Mouse (Mus musculus) neural tube, embryonic 13.5 days (tissue): ENCODE measurements around the gene Dusp19. TPM values are rescaled to one million over a fixed set of nuclear protein-coding genes. Genes with fewer than 3 reads are reported as not detected.

Experiments used
- ATAC-seq: fragments of 200-750 bp; cut with Nextera tagmentation; 2 replicates; pipeline ENCODE4 v1.8.0; 2017; ENCODE audit warnings: low read depth, mild to moderate bottlenecking, moderate TSS enrichment, moderate library complexity
- H3K27ac ChIP-seq: fragments of 300-500 bp; sonication (generic); replicated peaks from 2 replicates; pipeline ENCODE4 v1.5.1; 2015; ENCODE audit warnings: moderate library complexity, mild to moderate bottlenecking, inconsistent platforms
- H3K27me3 ChIP-seq: fragments of 300-500 bp; sonication (generic); 2 replicates; pipeline ENCODE4 v1.6.1; 2015; ENCODE audit warnings: mild to moderate bottlenecking, inconsistent platforms
- H3K36me3 ChIP-seq: fragments of 300-500 bp; sonication (generic); 2 replicates; pipeline ENCODE4 v1.6.1; 2015; ENCODE audit warnings: mild to moderate bottlenecking, inconsistent platforms
- H3K4me1 ChIP-seq: fragments of 300-500 bp; sonication (generic); replicated peaks from 2 replicates; pipeline ENCODE4 v1.6.1; 2015; ENCODE audit warnings: inconsistent platforms
- H3K4me2 ChIP-seq: fragments of 300-500 bp; sonication (generic); 2 replicates; pipeline ENCODE4 v1.6.1; 2015; ENCODE audit warnings: inconsistent platforms, mild to moderate bottlenecking, moderate library complexity
- H3K4me3 ChIP-seq: fragments of 300-500 bp; sonication (generic); 2 replicates; pipeline ENCODE4 v1.5.1; 2015; ENCODE audit warnings: mild to moderate bottlenecking, inconsistent platforms
- H3K9ac ChIP-seq: fragments of 300-500 bp; sonication (generic); 2 replicates; pipeline ENCODE4 v1.6.1; 2015; ENCODE audit warnings: moderate library complexity, mild to moderate bottlenecking, inconsistent platforms
- H3K9me3 ChIP-seq: fragments of 300-500 bp; sonication (generic); 2 replicates; pipeline ENCODE4 v1.6.1; 2016; ENCODE audit warnings: inconsistent platforms
- WGBS: fragments of 180-500 bp; shearing (Covaris S2); methylation state at CpG from one replicate; pipeline ENCODE4 v1.1.7; 2015; 5-methylcytosine and 5-hydroxymethylcytosine counted together
- polyA plus RNA-seq: library from polyadenylated mRNA; unstranded; fragments of >200 nt; fragmentation: Nextera tagmentation; extraction: Ambion mirVana; gene quantifications from 2 replicates; pipeline ENCODE4 v1.2.1, GENCODE M21; 2015

Dusp19 gene
- polyA plus RNA-seq, 1 experiment from 2014 or later: 16.2 TPM

GRCm38 (mm10) chr2:80600611-80601010, 16.2 kb upstream of the Dusp19 start:
- Histone ChIP-seq H3K4me3 (no peak overlapping the region), H3K9ac (no peak overlapping the region), H3K27ac (no peak overlapping the region), H3K4me2 (no peak overlapping the region), H3K9me3 (no peaks in the 10 kb centered on the region), H3K4me1 (no peaks in the 10 kb centered on the region), H3K36me3 (no peaks in the 10 kb centered on the region), H3K27me3 (no peaks in the 10 kb centered on the region)
- no peak for ATAC-seq

DNA sequence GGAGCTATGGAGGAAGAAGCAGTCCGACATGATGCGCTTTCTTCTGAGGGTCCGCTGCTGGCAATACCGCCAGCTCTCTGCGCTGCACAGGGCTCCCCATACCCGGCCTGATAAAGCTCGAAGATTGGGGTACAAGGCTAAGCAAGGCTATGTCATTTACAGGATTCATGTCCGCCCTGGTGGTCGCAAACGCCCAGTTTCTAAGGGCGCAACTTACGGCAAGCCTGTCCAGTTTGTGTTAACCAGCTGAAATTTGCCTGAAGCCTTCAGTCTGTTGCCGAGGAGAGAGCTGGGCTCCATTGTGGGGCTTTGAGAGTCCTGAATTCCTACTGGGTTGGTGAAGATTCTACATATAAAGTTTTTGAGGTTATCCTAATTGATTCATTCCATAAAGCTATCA, 14.1 kb upstream of the Dusp19 start:
- H3K4me3 ChIP-seq: no peak overlapping the region
- H3K9ac ChIP-seq: no peak overlapping the region
- no peaks in the 10 kb centered on the region for H3K27me3 ChIP-seq
- no peaks in the 10 kb centered on the region for H3K36me3 ChIP-seq
- ATAC-seq: no peak
- no peak overlapping the region for H3K4me2 ChIP-seq
- no peak overlapping the region for H3K27ac ChIP-seq
- H3K4me1 ChIP-seq: no peaks in the 10 kb centered on the region
- WGBS: 87% methylated on average over 13 of the region's 13 CpGs
- H3K9me3 ChIP-seq: no peaks in the 10 kb centered on the region

DNA sequence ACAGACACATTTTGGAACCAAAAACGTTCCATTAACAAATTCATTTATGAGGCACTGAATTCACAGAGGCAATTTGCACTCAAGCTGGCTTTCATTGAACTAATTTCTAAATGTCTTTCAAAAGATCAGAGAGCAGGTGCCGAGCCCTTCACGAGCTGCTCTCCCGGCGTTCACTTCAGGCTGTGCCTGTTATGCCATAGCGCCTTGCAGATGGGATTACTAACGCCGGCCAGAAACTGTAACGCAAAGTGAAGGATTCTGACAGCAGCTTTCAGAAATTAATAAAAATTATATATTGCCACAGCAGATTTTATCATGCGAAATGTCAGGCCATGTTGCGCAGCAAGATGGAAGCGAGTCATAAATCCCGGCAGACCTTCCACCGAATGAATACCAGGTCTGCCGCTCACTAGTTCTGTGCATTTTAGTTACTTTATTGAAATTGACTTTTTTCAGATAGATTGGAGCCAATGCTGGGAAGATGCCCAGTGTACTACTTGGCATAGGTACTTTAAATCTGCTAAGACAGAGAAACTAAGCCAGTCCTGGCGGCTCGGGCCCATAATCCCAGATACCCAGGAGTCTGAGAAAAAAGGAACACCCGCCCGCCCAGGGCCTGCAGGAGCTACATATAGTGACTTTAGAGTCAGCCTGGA, 12.9 kb upstream of the Dusp19 start:
- H3K4me3 ChIP-seq: no peak overlapping the region
- no peak overlapping the region for H3K27ac ChIP-seq
- H3K27me3 ChIP-seq: no peaks in the 10 kb centered on the region
- no peak for ATAC-seq
- H3K9ac ChIP-seq: no peak overlapping the region
- no peaks in the 10 kb centered on the region for H3K36me3 ChIP-seq
- H3K9me3 ChIP-seq: no peaks in the 10 kb centered on the region
- WGBS: 85% methylated on average over 19 of the region's 19 CpGs
- no peaks in the 10 kb centered on the region for H3K4me1 ChIP-seq
- no peak overlapping the region for H3K4me2 ChIP-seq

GRCm38 (mm10) chr2:80612286-80612685, 4.6 kb upstream of the Dusp19 start:
- no peaks in the 10 kb centered on the region for H3K9me3 ChIP-seq
- no peaks in the 10 kb centered on the region for H3K27me3 ChIP-seq
- no peak overlapping the region for H3K4me2 ChIP-seq
- 64% methylated on average over 1 of the region's 1 CpGs for WGBS
- no peak overlapping the region for H3K4me3 ChIP-seq
- H3K4me1 ChIP-seq: no peaks in the 10 kb centered on the region; the same call in 1 of the 2 replicates
- ATAC-seq: no peak
- H3K36me3 ChIP-seq: no peaks in the 10 kb centered on the region
- no peak overlapping the region for H3K9ac ChIP-seq
- no peak overlapping the region for H3K27ac ChIP-seq

DNA sequence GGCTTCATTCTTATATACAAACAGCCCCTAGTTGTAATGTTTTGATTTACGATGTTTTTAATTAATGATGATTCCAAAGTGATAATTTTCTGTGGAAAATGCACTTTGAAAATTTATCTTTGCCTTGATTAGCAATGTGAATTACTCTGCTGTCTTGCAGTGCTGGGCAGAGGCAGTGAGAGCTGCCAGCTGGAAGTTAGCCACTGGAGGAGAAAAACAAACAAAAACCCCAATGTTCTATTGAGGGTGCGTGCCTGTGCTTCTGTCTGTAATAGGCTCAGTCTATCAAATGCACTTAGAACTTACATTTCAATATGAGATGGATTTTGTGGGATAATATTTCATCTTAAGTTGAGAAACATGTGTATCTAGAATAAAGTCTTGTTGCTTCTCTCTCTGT, 4.0 kb upstream of the Dusp19 start:
- no peak for ATAC-seq
- 68% methylated on average over 2 of the region's 2 CpGs for WGBS
- no peaks in the 10 kb centered on the region for H3K9me3 ChIP-seq
- H3K9ac ChIP-seq: no peak overlapping the region
- no peak overlapping the region for H3K27ac ChIP-seq
- H3K36me3 ChIP-seq: no peaks in the 10 kb centered on the region
- peaks cover 5% of the 10 kb centered on the region for H3K4me1 ChIP-seq
- no peak overlapping the region for H3K4me2 ChIP-seq
- no peaks in the 10 kb centered on the region for H3K27me3 ChIP-seq
- H3K4me3 ChIP-seq: no peak overlapping the region

- Histone ChIP-seq H3K4me2 (no peak overlapping the region), H3K27me3 (no peaks in the 10 kb centered on the region), H3K9ac (no peak overlapping the region), H3K9me3 (no peaks in the 10 kb centered on the region), H3K4me3 (no peak overlapping the region), H3K27ac (no peak overlapping the region), H3K36me3 (peaks cover 22% of the 10 kb centered on the region), H3K4me1 (peaks cover 13% of the 10 kb centered on the region)
- no peak for ATAC-seq
- 89% methylated on average over 3 of the region's 3 CpGs for WGBS
These were observed 2.1 kb downstream of the Dusp19 start for GRCm38 (mm10) chr2:80618991-80619390.

DNA sequence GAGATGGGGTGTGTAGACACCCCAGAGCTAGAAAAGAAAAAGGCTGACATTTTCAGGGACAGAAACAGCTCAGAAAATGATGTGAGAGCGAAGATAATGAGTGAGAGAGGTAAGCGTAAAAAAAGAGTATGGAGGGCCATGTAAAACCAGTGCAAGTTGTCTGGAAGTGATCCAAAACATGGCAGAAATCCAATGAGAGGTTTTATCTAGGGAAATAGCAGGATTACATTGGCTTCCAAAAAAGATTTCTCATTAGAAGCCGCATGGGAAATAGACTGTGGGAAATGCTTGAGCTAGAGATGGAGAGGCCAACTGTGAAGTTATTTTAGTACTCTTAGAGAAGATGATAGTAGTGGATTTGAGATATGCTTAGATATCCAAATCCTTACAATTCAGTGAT, 5.1 kb downstream of the Dusp19 start:
- Histone ChIP-seq H3K9me3 (no peaks in the 10 kb centered on the region), H3K36me3 (peaks cover 43% of the 10 kb centered on the region), H3K27ac (no peak overlapping the region), H3K4me1 (peaks cover 13% of the 10 kb centered on the region), H3K4me3 (no peak overlapping the region), H3K4me2 (no peak overlapping the region), H3K9ac (no peak overlapping the region), H3K27me3 (no peaks in the 10 kb centered on the region)
- no peak for ATAC-seq
- 95% methylated on average over 3 of the region's 3 CpGs for WGBS

GRCm38 (mm10) chr2:80624523-80624922, 7.7 kb downstream of the Dusp19 start:
- no peak overlapping the region for H3K9ac ChIP-seq
- WGBS: 96% methylated on average over 4 of the region's 4 CpGs
- no peak overlapping the region for H3K4me2 ChIP-seq
- H3K4me3 ChIP-seq: no peak overlapping the region
- no peaks in the 10 kb centered on the region for H3K9me3 ChIP-seq
- no peaks in the 10 kb centered on the region for H3K4me1 ChIP-seq
- ATAC-seq: no peak
- peaks cover 49% of the 10 kb centered on the region for H3K36me3 ChIP-seq
- H3K27ac ChIP-seq: no peak overlapping the region
- H3K27me3 ChIP-seq: no peaks in the 10 kb centered on the region

- Histone ChIP-seq H3K9me3 (no peaks in the 10 kb centered on the region), H3K4me1 (no peaks in the 10 kb centered on the region), H3K9ac (no peak overlapping the region), H3K4me2 (no peak overlapping the region), H3K27ac (no peak overlapping the region), H3K4me3 (no peak overlapping the region), H3K36me3 (peaks cover under 1% of the 10 kb centered on the region; the same call in 1 of the 2 replicates), H3K27me3 (no peaks in the 10 kb centered on the region)
- WGBS: 94% methylated on average over 13 of the region's 13 CpGs
- ATAC-seq: no peak
These were observed 15.6 kb downstream of the Dusp19 start for GRCm38 (mm10) chr2:80632336-80633026.

GRCm38 (mm10) chr2:80638364-80639241, 21.8 kb downstream of the Dusp19 start:
- H3K27me3 ChIP-seq: no peaks in the 10 kb centered on the region
- under 1% methylated on average over 45 of the region's 45 CpGs for WGBS
- H3K9ac ChIP-seq: peak overlapping the region; percentile 83
- peaks cover 16% of the 10 kb centered on the region for H3K4me1 ChIP-seq
- H3K27ac ChIP-seq: peak overlapping the region; percentile 79
- peak; percentile 99 for ATAC-seq
- H3K4me2 ChIP-seq: peak overlapping the region; percentile 63
- H3K36me3 ChIP-seq: peaks cover 9% of the 10 kb centered on the region
- H3K4me3 ChIP-seq: peak overlapping the region; percentile 92
- no peaks in the 10 kb centered on the region for H3K9me3 ChIP-seq

DNA sequence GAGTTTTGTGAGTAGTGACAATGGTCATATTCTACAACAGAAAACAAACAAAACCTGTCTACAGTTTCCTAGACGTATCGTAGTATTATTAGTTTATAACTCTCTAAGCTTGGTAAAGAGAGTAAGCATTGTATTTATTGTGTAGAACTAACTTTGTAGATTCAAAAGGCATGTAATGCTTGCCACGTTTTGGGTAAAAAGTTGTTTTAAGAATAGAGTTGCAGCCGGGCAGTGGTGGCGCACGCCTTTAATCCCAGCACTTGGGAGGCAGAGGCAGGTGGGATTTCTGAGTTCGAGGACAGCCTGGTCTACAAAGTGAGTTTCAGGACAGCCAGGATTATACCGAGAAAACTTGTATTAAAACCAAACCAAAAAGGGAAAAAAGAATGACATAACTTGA, 22.6 kb downstream of the Dusp19 start:
- ATAC-seq: no peak
- Histone ChIP-seq H3K4me2 (peak overlapping the region; percentile 63), H3K27ac (no peak overlapping the region; the same call in 1 of the 2 replicates), H3K27me3 (no peaks in the 10 kb centered on the region), H3K4me1 (peaks cover 16% of the 10 kb centered on the region), H3K36me3 (peaks cover 17% of the 10 kb centered on the region), H3K9ac (peak overlapping the region; percentile 83), H3K4me3 (peak overlapping the region; percentile 92), H3K9me3 (no peaks in the 10 kb centered on the region)
- 12% methylated on average over 8 of the region's 8 CpGs for WGBS

DNA sequence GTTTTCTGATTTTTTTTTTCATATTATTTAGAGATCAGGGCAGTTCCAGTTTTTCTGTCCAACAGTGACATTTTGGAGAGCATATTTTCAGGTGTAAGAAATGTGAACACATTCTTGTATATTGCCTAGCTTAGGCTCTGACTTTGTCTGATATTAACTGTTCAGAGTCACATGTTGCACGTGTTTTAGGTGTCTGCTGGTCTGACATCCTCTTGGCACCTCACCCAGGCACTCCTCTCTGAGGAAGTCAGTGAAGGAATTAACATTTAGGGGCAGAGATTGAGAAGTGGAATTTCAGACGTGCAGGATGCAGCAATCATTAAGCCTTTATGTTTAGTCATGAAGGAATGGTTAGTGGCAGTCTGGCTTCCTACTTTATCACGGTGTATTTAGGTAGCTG, 23.0 kb downstream of the Dusp19 start:
- ATAC-seq: no peak
- Histone ChIP-seq H3K4me1 (peaks cover 16% of the 10 kb centered on the region), H3K4me3 (peak overlapping the region; percentile 92; the same call in 1 of the 2 replicates), H3K27me3 (no peaks in the 10 kb centered on the region), H3K4me2 (peak overlapping the region; percentile 63), H3K9ac (no peak overlapping the region), H3K27ac (no peak overlapping the region), H3K9me3 (no peaks in the 10 kb centered on the region), H3K36me3 (peaks cover 19% of the 10 kb centered on the region)
- 77% methylated on average over 3 of the region's 3 CpGs for WGBS
